Mouse (Mus musculus) R1 (cell line): ENCODE results near the gene Agpat3.

Experiments
- DNase-seq: peaks from one replicate; pipeline ENCODE4 v3.0.0-alpha.2; 2018; ENCODE audit warnings: low read depth, low spot score

Agpat3 gene

DNA sequence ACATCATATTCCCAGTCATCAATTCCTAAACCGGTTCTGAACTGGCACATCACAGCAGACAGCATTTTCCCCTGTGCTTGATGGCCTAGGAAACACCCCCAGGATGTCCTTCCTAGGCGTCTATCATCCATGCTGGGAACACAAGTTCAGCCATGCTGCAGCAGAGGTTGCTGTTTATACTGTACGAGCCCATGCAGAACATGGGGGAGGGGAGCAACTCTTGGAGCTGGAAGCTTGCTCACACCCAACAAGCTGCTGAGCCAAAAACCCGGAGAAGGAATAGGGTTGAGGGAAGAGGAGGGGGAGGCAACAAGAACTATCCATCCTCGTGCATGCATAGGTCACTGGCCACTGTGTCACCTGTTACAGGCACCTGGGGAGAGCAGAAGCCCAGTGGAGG, 92.0 kb downstream of the Agpat3 start:
- peak; percentile 79 for DNase-seq

DNA sequence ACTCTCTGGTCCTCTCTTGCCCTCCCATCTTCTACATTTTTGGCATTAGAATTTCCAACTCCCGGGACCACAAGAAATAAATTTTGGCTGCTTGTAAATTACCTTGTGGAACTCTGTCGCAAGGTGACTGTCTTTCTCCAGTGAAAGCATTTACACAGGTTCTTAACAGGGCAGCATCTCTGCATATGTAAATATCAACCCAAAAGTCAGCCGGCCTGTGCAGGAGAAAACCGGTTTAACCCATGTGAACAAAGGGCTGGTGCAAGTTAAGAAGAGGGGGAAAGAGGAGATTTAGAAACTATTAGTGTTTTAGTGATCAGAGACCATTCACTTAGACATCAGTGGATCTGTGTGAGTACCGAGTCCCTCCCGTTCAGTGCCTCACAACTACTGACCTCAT, 92.6 kb downstream of the Agpat3 start:
- DNase-seq: peak; percentile 79

DNA sequence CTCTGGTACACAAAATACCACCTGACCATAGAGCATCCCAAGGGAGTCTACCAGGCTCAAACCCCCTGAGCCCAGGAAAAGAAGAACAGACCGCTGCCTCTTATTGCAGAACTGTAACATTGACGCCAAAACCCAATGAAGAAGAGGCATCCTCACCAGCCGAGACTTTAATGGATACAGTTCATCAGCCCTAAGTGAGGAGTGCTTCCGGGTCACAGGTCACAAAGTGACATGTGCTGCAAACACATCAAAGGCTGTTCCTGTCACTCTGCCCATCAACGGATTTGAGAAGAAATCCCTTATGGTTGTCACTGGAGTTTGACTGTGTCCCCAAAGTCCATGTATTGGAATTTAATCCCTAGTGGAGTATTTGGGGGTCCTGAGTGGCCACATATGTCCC, 93.1 kb downstream of the Agpat3 start:
- peak; percentile 43 for DNase-seq

DNA sequence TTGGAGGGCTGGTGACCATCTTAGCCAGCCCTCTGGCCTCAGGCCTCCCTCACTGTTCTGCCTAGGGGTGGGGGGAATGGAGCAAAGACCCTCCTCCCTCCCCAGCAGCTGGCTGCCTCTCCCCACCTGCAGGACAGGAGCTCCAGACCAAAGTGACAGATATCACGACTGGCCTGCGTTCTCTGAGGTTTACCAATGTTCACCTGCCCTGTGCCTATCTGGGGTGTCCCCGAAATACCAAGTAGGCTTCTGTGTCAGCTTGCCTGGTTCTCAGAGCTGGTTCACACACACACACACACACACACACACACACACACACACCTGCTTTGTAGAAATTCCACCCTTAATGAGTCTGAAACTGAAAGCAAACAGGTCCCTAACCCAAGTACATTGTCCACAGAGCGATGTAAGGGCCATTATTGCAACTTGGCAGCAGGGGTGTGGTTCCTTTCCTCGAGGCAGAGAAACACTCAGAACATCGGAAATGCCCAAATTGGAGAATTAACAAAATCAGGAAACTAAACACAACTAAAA, 94.1 kb downstream of the Agpat3 start:
- no peak for DNase-seq

DNA sequence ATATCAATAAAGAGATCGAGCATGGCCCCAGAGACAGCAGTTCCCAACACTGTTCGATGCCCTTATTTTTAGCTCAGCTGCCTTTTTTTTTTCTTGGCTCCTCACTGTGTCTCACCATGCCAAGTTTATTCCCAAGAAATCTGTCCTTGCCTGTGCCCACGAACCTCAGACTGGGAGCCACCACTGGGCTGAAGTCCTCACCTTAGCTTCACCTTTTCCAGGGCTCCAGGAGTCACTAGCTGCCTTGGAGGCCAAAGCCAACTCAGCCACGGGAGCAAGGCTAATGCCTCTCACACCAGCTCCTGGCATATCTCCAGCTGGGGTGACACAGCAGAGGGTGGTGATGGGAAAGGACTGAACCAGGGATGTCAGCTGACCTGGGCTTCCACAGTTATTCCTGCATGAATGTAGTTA, 96.6 kb downstream of the Agpat3 start:
- DNase-seq: no peak

DNA sequence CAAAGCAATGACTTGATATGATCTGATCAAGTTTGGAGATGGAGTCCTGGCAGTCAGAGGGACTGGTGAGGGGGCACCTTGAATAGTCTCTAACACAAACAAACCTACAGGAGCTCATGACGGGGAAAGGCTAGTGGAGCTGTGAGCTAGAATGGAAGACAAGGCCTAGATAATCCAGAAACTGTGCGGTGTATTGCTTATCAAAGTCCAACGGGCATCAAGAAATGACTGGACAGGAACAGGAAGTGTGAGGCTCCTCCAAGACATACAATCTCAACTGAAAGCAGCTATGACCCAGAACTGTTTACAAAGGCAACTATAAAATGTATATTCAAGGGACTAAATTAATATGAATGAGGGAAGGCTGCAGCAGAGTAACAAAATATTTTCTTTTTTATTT, 105.1 kb downstream of the Agpat3 start:
- no peak for DNase-seq

DNA sequence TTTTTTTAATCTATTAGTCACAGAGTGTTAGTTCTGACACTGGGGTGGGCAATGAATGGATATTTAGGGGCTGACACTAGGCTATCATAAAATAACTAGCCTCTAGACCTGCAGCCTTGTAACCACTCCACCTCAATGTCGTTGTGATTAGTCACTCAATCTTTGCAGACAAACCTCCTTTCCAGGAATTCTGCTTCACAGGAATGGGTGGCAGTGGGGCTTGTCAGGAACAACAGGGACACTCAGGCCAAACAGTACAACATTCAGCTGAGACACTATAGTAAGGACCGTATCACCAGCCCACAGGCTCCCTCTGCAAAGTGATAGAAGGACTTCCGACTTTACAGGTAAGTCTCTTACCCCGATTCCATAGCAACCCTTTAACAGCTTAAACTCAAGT, 105.6 kb downstream of the Agpat3 start:
- DNase-seq: no peak

DNA sequence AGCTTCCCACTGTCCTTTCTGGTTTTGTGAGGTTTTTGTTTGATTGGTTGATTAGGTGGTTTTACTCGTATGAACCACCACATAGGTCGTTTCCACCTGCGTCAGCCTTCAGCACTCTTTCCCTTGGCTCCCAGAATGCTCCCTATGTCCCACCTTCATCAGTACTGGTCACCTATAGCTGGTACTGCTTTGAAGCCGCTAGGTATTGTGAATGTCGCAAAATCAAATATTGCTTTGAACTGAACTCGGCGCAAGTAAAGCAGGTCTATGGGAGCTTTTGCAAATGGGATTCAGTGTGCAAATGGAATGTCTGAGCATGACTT, 107.1 kb downstream of the Agpat3 start:
- DNase-seq: no peak

DNA sequence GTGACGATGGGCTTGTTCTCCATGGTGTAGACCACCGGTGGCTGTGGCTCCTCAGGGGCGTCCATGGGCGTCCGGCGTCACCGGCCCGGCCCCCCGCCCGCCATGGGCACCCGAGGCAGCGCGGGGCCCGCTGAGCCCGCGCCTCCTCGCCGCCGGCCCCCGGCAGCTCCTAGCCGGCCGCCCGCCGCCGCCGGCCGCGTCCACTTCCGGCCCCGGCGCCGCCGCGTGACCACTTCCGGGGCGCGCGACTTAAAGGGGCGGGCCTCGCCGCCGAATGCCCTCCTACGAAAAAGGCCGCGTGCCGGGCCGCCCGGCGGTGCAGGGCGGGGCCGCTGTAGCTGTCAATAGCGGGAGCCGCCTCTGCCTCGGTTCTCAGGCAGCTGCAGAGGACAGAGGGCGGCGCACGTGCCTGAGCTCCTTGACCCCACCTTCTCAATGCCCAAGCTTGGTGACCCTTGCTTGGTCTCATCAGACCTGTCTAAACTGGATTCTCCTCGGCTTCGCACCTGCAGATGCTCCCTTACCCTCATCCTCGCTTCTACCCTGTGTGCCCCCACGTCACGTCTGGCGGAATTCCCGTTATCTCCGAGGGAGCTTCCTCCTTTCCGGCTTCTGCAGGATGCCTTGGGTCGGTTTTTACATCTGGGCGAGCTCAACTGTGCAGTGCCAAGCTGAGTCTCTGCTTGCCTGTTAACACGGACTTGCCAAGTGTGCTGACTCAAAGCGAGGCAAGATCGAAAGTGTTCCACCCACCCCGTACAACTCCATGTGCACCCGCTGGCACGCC, 107.7 kb downstream of the Agpat3 start, which contains the start of gene Trappc10:
Gene Trappc10 (minus strand): TSS at position 204 of the 787 bp plus-strand sequence.
- peak; percentile 82 for DNase-seq

DNA sequence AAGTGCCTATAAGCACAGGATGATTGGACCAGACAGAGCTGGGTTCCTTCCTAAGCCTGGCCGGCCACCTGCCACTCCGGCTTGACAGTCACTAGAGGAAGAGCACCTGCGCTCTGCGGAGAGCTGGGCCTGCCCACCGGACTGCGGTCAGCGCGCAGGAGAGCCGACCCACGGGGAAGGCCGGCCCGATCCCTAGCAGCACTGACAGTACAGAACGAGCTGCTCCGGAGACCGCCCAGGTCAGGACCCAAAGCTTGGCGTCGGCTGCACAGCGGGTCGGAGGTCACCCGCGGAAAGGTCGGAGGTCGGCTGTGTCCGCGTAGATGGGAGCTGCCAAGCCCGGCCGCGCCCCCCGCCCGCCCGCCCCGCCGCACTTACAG, 108.2 kb downstream of the Agpat3 start:
- peak; percentile 25 for DNase-seq

DNA sequence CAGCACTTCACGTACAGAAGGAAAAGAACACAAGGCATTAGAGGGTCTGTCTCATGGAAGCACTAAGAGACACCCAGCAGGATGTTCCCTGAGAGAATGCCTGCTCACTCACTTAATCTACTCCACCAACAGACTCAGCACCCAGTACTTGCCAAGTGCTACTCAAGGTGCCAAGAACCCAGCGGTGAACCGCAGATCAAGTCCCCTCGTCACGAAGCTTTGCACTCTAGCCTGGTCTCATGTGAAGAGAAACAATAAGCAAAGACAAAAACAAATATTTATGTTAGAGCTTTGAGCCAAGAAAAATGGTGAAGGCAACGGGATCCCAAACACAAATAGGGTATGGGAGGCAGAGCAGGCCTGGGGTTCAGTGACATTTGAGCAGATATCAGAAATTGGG, 113.4 kb downstream of the Agpat3 start:
- no peak for DNase-seq

DNA sequence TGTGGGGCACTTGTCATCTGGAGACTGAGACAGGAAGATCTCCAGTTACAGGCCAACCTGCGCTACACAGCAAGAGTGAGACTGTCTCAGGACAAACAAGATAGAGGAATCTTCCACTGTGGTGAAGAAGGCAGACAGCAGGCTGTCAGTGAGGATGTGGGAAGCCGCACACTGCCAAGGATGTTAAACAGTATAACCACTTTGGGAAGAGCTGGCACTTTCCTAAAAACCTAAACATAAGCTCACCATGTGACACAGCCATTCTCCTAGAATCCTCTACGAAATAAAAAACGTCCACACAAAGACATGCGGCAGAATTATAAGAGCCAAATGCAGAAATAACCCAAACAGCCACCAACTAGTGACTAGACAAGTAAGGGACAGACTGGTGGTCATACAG, 114.0 kb downstream of the Agpat3 start:
- no peak for DNase-seq

DNA sequence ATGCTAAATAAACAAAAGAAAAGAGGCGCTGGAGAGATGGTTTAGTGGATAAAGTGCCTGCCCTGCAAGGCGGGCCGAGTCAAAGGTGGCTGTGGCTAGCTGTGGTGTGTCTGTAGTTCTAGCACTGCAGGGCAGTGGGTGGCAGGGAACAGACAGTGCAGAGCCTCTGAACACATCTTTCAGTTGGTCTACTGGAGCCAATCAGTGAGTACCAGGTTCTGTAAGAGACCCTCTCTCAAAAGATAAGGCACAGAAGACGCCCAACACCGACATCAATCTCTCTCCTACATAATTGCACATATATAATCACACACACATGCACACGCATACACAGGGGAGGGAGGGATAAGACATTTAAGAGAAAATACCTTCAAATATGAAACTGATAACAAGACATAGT, 114.5 kb downstream of the Agpat3 start:
- no peak for DNase-seq

DNA sequence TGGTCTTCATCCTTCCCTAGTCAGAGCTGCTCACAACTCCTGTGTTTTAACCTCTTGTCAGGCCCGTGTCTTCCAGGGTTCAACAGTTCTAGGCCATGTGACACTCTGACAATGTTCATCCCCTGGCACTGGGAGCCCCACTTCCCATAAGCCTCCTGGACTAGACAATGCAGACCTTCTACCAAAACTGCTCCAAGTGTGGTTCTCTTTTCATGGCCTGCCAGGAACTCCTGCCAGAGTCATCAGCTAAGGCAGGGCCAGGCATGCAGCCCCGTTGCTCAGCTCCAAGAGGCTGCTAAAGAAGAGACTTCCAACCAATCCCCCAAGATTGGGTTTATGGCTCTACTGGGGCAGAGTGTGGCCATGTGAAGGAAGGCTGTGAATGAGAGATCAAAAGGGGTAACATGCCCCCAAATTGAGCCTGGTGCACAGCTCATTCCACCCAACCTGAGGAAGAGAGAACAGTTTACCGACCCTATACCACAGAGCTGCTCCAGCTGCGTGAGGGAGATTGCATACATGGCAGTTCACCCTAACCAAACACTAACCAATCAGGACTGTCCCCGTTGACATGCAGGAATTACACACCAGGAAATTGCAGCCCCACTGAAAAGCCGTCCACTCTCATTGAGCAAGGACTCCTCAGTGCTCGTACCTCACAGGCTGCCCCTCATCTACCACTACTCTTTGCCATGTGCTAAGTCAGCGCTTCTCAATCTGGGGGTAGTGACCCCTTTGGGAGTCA, 115.2 kb downstream of the Agpat3 start:
- no peak for DNase-seq

DNA sequence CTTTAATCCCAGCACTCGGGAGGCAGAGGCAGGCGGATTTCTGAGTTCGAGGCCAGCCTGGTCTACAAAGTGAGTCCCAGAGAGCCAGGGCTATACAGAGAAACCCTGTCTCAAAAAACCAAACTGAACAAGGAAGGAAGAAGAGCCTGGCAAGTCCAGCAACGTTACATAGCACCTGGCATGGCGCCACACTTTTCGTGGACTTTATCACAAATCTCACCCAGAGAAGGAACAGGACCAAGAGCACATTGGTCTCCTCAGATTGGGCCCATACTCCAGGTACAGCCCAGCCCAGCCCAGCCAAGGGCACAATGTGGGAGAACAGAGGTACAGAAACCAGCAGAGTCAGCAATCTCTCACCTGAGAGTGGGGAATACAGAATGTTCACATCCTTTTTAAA, 118.5 kb downstream of the Agpat3 start:
- DNase-seq: no peak

DNA sequence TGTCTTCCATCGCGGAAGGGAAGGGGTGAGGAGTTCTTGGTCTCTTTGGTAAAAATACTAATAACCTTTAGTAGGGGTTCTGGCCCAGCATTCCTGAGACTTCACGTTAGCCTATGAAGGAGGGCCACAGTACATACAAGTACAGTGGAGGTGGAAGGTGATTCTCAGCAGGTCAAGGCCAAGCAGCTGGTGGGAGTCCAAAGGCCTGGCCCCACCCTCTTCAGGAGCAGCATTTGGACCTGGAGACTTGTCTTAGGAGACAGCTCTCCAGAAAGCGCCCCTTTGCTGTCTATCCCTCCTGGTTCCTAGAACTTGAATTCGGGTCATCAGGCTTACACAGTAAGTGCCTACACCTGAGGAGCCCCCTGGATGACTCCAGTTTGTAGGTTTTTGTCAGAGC, 119.1 kb downstream of the Agpat3 start:
- peak; percentile 10 for DNase-seq

DNA sequence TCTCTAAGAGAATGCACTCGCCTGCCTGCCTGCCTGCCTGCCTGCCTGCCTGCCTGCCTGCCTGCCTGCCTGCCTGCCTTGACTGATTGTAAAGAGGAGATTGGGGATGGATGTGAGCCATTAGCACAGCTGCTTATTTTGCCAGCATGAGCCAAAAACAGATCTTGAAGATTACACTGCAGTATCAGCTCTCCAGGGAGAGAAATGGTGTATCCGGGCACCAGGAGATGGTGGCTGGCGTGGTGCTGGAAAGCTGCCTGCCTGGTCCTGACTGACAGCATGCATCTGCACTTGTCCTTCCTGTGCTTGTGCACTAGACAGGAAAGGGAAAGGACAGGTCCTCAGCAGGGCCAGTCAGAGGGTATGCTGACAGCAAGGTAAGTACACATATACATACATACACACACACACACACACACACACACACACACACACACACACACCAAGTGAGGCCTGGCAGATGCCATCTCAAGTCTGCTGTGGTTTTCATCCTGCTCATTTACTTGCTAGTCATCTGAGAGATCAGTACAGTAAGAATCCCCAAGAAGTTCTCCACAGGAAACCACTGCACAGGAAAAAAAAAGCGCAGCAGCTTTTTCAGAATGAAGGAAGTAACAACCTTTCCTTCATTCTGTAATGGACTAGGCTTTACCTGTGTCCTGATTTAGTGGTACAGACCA, 119.8 kb downstream of the Agpat3 start:
- no peak for DNase-seq

DNA sequence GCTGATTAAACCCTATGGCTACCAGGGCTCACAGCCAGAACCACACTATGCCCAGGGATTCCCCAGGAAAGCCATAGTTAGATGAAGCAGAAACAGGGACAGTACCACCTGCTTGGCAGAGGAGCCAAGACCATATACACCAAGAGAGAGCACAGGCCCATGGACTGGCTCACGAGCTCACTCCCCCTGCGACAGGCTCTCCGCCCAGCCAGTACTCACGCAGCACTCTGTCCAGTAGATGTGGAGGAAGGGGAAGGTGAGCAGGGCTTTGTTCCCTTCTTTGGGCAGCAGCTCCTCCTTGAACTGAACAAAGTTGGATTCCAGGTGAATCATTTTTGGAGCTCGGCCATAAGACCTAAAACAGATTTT, 123.7 kb downstream of the Agpat3 start:
- DNase-seq: no peak

DNA sequence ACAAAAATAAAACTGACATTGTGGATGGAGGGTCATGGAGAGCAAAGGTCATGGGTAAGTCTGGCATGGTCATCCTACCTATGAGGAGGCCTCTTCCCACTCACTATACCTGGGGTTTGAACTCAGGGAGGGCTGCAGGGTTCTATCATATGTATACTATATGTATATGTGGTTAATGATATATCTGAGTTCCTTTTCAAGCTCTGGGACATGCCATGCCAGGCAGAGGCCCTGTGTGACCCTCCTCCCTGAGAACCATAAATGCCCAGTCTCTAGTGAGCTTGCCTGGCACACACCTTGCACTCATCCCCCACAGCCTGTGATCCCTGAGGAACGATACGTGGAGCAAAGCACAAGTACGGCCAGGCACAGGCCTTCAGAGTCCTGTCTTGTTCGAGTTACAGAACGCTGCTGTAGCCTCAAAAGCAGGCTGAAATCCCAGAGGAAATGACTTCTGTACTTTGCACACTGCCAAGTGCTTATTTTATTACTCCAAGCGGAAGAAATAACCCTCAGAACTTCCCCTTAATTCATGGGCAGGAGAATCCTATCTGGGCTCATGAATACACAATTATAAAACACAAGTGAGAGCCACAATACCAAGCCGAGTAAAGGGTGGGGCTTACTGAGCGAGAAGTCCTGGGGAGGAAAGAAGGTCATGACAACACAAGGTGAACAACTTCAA, 124.3 kb downstream of the Agpat3 start:
- no peak for DNase-seq

DNA sequence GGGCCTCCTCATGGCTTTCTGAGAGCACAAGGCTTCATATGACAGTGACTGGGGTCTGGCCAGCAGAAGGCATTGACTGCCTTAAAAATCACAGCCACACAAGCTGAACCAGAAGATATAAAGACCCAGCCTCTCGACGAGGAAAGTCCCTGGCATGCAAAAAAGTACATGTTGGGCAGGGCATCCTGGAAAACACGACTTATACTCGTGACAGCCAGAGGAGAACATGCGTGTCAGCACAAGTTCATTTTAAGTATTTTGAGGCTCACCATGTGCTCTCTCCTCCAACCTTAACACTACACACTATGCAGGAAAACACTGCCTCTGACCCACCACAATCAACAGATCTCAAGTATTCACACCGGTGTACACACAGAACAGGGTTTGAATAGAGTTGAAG, 128.2 kb downstream of the Agpat3 start:
- DNase-seq: no peak

DNA sequence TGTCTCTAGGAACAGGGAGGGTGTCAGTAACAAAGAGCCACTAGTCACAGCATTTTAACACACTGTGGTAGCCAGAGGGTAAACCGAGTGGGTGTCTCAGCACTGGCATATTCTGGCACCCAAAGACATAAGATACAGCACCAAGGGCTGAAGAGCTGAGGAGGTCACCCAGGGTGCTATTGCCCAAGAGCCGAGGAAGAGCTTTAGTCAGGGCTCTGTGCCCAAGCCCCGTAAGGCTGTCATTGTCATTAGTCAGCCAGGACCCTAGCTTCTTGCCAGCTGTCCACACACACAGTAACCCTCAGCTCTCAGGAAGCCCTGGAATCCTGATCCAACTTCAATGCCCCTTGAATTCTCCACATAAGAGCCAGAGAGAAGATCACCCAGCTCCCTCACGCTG, 129.4 kb downstream of the Agpat3 start:
- no peak for DNase-seq

DNA sequence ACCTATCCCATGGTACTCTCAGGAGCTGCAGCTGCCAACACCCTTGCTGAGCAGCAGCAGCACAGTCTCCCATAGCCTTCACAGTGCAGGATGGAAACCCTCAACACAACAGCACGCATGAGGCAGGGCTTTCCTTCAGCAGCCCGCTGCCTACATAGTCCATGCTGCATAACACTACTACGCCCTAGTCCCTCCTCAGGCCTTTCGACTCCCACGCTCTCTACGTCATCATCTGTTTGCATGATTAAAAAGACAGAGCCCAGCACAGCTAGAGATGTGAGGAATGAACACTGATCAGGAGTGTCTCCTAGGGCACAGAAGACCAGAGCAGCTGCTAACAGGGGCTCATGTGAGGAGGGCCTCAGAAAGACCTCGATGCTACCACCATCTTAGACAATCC, 131.0 kb downstream of the Agpat3 start:
- no peak for DNase-seq
